Mouse (Mus musculus) liver, adult 2 months (tissue): ENCODE data around the gene Adam22.

Experiments
- CTCF ChIP-seq: fragments of 200-500 bp; IDR thresholded peaks from 2 replicates; pipeline ENCODE4 v1.5.1; 2011; ENCODE audit warnings: low read depth, low read length, control low read depth
- POLR2A ChIP-seq: fragments of 200-500 bp; IDR thresholded peaks from 2 replicates; pipeline ENCODE4 v1.6.1; 2011; ENCODE audit warnings: low read length, control low read depth; ENCODE audit not compliant: insufficient read depth; ENCODE audit errors: extremely low read depth

GRCm38 (mm10) chr5:8284123-8284522, 83.8 kb downstream of the Adam22 start:
- TF ChIP-seq POLR2A = no peak
- TF ChIP-seq CTCF = no peak
